Mouse (Mus musculus) ovary, adult 18-20 months (tissue): Measurements from ENCODE around the gene Lrit2.

Experiments used
- DNase-seq: peaks from one replicate; pipeline ENCODE4 v3.0.0; 2022; ENCODE audit warnings: low spot score, mixed read lengths

The Lrit2 gene

GRCm38 (mm10) chr14:37067629-37068028 lies at the start of gene Lrit2:
Gene Lrit2 (plus strand): TSS chr14:37067929.
- no peak for DNase-seq

DNA sequence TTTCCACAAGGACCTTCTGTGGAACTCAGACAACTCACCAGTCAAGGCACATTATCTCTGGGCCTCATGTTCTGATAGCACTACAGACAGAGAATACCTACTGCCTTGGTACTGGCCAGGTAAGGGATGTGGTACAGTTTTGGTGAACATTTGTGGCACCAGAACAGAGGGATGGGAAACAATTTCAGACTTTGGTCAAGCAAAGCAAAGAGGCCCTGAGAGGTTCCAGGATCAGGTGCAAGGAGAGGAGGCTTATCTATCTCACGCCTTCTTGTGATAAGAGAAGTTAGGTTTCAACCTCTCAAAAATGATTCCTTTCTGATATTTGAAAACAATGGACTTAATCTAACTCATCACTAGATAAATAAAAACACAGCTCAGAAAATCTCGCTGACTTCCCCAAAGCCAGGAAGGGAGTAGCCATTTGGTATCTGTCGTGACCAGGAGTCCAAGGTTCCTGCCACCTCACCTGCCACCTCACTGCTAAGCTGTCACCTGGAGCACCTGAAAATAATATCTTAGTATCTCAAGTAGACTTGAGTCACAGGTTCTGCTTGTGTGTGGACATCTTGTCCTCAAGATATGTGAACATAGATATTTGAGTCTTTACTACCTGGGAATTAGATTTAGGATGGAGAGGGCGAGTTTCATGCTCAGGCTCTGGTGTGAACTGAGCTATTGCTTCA lies 40.3 kb upstream of the Lrit2 start:
- no peak for DNase-seq

DNA sequence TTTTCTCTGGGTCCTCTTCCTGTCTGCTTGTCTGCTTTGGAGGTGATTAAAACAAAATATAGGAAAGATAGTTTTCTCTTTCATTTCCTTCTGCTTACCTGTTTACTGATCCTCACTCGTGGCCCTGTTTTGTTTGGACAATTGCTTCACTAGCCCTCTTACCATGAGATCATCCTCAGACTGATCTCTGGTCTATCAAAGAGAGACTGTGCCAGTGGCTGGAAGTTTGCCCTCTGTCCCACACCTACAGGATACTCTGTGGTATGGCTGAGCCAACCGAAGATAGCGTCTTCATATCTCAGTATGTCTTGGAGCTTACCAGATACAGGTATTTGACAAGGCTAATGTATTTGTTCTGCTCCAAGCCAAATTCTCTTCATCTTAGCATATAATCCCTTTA lies 39.8 kb upstream of the Lrit2 start:
- DNase-seq: no peak

DNA sequence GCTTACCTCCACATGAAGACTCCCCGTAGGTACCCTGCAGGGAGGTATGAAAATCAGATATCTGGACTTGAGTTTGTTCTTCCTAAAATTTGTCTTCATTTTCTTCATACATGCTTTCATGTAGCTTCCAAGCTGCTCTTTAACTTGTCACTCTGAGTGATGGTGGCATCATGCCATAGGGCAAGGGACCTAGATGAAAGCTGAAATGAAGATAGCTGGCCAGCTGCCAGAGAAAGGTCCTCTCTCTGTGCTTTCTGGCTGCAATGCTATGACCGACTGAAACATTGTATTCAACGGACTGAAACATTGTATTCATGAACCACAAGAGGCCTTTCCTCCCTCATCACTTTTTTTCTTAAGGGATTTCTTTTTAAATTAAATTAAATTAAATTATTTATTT lies 39.2 kb upstream of the Lrit2 start:
- DNase-seq: no peak

GRCm38 (mm10) chr14:37032481-37033104 lies 35.1 kb upstream of the Lrit2 start:
- no peak for DNase-seq

DNA sequence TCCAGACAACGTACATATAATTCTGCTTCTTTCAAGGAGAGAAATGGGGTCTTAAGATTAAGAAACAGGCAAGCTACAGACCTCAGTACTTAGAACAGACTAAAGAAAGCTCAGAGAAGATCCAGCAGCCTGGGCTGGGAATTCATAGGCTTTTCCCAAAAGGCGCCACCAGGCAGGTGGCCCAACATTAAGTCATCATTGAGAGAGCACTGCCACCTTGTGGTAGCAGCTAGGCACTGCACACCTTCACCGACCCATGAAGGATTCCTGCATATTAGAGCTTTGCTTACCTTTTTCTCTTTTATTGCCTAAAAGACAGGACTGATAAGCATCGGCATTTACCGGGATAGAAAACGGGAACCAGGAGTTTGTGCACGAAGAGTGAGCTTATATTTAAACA lies 34.5 kb upstream of the Lrit2 start:
- DNase-seq: no peak

GRCm38 (mm10) chr14:37034432-37034831 lies 33.3 kb upstream of the Lrit2 start:
- DNase-seq: no peak

- no peak for DNase-seq
Measured at GRCm38 (mm10) chr14:37048914-37049410, 18.8 kb upstream of the Lrit2 start, which contains the start of gene Rgr. Gene Rgr (minus strand): TSS chr14:37048964.

DNA sequence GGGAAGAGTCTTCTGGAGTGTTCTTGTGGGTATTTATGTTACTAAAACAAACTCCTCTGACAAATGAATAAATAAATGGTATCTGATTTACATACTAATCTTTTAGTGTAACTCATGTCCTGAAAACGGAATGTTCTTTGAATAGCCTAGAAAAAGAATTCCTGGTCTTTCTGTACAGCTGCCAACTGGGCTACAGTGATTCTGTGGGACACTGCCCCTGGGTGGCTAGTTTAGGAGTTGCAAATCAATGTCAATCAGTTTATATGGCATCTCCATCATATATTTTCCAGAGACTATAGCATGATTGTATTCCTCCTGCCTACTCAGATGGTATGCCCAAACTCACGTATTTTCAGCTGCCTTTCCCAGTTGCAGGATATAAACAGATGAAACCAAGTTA lies 2.9 kb upstream of the Lrit2 start:
- DNase-seq: no peak

DNA sequence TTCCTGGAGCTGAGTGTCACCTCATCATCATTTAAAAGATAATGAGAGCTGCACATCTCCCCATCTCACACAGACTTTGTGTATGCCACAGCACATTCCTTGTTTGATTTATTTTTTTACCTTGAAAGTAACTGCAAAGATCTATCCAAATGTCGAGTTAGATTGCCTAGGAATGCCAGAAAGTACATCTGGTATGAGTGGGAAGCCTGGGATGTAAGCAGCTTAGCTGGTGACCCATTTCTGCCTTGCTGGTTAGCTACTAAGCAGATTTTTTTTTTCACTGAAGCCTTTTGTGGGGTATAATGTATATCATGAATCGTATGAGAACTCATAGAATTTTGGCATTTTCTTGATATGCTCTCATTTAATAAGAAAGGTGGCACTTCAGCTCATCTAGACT lies 1.1 kb upstream of the Lrit2 start:
- DNase-seq: no peak

- no peak for DNase-seq
Measured at GRCm38 (mm10) chr14:37068516-37068915, 787 bp downstream of the Lrit2 start.

DNA sequence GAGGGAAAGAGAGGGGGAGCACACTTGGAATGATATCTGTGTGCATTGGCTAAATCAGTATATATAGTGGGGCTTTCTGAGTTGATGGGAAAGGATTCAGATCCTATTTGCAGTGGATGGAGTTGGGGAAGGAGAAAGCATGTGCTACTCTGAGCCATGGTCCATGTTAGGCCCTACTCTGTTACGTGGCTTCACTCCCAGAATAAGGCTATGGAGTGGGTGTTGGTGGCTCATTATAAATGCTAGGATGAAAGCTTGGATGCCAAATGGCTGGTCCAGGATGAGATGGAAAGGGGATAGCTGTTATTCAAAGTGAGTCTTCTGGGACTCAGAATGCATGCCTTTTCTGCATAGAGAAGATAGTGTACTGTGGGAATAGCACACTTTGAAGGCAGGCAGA lies 13.0 kb downstream of the Lrit2 start:
- DNase-seq: no peak

GRCm38 (mm10) chr14:37083755-37084154 lies 16.0 kb downstream of the Lrit2 start:
- DNase-seq: no peak

DNA sequence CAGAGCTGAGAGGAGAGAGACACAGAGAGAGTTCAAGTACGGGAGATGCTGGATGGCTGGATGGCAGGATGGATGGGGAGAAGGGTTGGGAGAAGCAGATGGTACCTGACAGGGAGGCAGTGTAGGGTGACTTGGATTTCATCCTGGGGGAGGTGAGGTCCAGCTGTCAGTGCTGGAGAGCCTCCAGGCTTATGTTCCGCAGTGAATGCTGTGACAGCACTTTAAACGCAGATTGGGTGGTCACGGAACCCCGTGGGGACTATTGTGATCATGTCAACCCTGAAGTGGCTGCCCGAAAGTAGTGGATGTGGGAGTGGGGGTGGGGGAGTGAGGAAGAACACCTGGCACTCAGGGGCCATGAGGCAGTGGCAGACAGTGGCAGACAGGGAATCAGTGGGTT lies 26.7 kb downstream of the Lrit2 start:
- DNase-seq: no peak

- no peak for DNase-seq
Measured at GRCm38 (mm10) chr14:37095556-37095955, 27.8 kb downstream of the Lrit2 start.

- DNase-seq: no peak
Measured at GRCm38 (mm10) chr14:37097956-37098530, 30.3 kb downstream of the Lrit2 start, which contains the start of gene Cdhr1. Gene Cdhr1 (minus strand): TSS chr14:37098347.

DNA sequence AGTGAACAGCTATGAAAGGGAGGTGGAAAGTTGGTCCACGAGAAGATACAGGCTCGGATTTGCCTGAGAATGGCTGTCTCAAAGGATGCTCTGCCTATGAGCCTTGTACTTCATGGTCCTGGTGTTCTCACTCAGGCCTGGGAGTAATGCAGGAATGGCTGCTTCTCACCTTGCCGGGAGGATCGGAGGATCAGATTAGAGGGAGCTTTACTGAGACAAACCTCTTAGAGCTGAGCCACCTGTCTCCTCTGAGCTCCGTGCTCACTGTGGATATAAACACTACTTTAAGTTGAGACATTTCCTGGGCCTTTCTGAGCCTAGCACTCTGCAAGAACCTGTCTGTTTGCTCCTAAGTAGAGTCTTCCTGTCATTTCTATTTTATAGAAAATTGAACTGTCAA lies 33.8 kb downstream of the Lrit2 start:
- no peak for DNase-seq

- no peak for DNase-seq
Measured at GRCm38 (mm10) chr14:37102484-37102883, 34.8 kb downstream of the Lrit2 start.

- DNase-seq: no peak
Measured at GRCm38 (mm10) chr14:37104747-37105146, 37.0 kb downstream of the Lrit2 start.

DNA sequence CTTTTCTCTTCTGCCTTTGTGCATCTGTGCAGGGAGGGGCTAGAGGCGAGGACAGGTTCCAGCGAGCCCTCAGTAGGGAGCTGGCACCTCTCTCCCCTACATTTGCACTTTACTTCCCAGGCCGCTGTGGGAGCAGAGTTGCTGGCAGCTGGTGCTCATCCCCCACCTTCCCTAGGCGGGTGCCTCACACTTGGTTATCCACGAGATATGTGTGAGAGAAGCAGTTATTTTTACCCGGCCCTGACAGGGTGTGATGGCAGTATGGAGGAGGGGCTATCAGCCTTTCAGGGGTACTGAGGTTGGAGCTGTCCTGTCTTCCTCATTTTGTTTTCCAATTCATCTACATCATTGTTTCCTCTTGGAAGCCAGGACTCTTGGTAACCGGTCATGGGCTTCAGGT lies 38.1 kb downstream of the Lrit2 start:
- no peak for DNase-seq

DNA sequence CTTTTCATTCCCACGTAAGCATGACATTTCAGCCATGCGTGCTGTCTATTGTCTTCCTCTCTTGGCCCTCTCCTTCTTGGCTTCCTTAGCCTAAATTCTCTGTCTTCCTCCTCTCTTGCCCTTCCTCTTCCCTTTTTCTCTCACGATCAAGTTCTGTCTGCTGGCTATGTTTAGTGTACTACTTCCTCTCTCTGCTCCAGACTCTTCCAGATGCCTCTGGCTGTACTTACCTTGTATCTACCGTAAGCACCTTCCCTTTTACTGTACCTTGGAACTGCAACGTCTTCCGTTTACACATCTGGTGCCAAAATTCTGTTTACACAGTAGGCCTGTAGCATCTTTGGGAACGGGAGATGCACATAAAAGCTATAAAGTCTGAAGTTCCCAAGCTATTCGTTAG lies 41.7 kb downstream of the Lrit2 start:
- DNase-seq: no peak

DNA sequence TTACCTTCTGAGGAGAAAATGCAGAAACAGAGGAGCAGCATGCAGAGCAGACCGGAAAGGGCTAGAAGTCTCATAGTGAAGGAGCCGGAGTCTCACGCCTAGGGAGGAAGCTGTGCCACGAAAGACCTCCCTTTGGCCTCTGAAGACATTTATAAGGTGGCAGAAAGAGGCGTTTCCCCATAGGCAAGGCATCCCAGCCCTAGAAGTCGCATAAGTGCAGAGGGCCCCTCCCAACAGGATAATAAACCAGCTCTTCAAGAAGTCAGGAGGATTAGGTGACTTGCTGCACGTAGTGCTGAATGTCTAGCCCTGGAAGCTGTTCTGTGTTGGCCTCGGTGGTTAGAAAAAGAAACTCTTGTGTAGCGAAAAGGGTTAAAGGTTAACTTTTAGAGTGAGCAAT lies 42.2 kb downstream of the Lrit2 start:
- DNase-seq: no peak

DNA sequence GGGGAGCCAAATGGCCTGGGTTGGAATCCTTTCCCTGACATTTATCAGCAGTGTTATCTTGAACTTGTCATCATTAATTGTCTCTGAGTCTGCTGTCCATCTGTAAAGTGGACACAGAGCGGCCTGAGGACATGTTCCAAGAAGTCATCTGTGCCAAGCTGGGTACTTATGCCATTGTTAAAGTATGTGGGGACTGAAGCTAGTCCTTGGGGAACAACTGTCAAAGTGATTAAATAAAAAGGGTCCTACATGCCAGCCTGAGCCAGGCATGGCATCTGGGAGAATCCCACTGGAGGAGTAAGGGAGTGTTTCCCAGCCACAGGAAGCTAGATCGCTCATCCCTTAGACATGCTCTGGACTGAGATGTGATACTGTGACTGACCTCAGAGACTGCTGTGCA lies 42.7 kb downstream of the Lrit2 start:
- DNase-seq: no peak
